Mouse (Mus musculus): ENCODE measurements around the gene Ubqln4.

GRCm38 (mm10) chr3:88516407-88516806, 37.2 kb upstream of the Ubqln4 start:
- no peak for TF ChIP-seq POLR2A (IDR thresholded peaks at IDR 0.05; ENCODE audit: borderline replicate concordance, extremely low read depth, insufficient read depth, insufficient read length, poor library complexity, severe bottlenecking)
- no peak for TF ChIP-seq CTCF (IDR thresholded peaks at IDR 0.05; ENCODE audit: borderline replicate concordance, extremely low read depth, insufficient read depth, insufficient read length)

All from brain, embryonic 14.5 days (tissue).